Mouse (Mus musculus) thymus, postnatal 0 days (tissue): ENCODE results near the gene Tbl1xr1. TPM values are rescaled to one million over a fixed set of nuclear protein-coding genes. Genes with fewer than 3 reads are reported as not detected.

ENCODE experiments used
- DNase-seq: peaks from one replicate; pipeline ENCODE4 v3.0.0-alpha.2; 2015; ENCODE audit warnings: low spot score
- polyA plus RNA-seq: library from polyadenylated mRNA; unstranded; fragments of >200 nt; fragmentation: Nextera tagmentation; extraction: Ambion mirVana; gene quantifications from 2 replicates; pipeline ENCODE4 v1.2.1, GENCODE M21; 2015

Tbl1xr1 gene
- polyA plus RNA-seq, 1 experiment from 2014 or later = 30.6 TPM

DNA sequence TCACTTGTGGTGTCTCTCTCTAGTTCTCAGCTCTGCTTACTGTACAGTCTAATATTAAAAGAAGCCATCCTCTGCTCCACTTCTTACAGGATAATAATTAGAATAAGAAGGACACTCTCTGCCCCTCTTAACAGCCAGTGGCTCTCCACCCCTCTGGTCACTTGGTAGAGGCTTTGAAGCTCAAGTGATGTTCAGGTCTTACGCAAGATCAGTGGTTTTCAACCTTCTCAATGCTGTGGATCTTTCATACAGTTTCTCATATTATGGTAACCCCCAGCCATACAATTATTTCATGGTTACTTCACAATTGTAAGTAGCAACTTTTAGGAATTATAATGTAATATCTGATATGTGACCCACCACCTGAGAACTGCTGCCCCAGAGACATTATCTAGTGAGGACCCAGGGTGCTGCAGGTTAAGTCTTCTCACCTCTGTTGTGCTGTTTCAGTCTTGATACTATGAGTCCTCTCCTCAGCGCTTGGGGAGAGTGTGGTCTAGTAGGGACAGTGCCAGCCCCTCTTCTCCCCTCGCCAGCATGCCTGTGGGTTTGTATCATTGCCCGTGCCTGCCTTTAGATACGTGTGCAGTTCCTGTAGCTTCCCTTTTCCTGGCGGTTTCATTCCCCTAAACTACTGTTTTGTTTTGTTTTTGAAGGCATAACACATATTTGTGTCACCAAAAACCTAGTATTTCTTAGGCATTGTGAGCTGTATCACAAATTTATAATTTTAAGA, 65.7 kb downstream of the Tbl1xr1 start:
- DNase-seq = no peak

DNA sequence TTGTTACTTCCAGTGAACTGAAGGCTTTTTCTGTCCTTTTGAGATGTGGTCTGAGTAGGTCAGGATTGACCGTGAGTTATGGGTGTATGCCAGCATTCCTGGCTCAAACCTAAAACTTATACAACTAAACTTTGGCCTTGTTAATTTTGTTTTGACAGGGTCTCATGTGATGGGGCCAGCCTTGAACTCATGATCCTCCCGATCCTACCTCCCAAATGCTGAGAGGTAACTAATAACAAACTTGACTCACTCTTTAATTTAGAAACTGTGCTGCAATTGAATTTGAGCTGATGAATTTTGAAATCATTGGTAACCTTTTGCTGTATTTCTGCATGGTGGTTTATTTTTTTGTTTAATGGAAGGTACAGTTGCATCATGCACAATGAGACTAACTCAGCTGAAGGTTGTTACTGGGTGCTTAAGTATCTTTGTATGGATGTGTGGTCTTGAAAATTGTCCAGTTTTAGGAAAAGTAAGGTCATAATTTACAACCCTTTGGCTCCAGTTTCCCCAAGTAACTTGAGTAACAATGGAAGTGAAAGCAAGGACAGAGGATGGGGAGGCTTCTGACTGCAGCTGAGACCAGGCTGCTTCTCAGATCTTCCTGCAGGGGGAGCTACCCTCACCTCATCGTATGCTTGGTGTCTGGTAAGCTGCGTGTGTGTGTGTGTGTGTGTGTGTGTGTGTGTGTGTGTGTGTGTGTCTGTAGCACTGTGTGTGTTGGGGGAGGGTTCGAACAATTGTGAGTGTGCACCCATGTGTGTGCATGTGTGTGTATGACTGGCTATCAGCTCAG, 66.6 kb downstream of the Tbl1xr1 start:
- peak; percentile 73 for DNase-seq

DNA sequence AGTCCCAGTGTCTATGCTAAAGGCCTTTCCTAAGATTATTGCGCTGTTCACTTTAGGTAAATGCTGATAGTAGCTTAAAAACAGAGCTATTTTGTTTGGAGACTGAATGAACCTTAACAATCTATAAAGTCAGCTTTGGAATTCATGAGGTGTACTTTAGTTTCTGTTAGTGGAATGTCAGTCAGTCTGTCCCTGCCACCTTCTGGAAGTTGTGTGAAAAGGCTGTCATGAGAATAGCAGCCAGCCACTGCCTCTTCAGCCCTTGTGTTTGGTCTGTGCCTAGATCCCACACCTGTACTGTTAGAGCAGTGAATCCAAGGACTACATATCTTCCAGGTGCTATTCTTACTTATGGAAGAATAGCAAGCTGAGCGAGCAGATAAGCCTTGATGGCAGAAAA, 67.8 kb downstream of the Tbl1xr1 start:
- peak; percentile 31 for DNase-seq

DNA sequence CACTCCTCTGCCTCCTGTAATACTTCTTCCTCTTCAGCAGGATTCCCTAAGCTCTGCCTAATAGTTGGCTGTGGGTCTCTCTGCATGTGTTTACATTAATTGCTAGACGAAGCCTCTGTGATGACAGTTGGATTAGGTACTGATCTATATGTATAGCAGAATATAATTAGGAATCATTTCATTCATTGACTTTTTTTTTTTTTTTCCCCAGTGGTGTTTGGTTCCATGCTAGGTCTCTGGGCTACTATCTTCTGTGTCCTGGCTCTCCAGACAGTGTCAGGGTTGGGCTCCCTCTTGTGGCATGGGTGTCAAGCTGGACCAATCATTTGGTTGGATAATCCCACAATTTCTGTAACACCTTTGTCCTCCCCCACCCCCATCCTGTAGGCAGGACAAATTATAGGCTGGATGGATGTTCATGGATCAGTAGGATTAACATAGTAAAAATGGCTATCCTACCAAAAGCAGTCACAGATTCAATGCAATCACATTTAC, 71.0 kb downstream of the Tbl1xr1 start:
- DNase-seq = no peak

DNA sequence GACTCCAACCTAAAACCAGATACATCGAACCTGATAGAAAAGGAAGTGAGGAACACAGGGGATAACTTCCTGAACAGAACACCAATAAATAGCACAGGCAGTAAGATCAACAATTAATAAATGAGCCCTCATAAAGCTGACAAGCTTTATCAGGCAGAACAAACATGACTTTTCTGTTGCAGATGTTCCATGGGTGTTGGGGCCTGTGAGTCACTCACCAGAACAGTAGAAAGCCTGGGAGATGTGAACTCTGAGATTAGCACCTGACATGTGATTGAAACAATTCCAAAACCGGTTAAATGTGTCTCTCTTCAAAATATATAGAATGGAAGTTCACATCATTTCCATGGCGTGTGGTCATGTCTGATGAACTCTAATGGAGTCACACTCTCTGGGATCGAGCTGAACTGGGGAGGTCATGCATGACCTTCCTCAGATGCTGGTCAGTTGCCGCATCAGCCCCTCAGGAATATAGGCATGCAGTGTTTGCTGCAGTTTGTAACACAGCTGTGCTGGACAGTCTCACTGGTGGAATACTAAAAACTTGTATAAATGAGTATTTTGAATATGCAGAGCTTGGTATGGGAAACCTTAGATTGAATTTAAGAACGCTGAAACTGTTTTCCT, 72.0 kb downstream of the Tbl1xr1 start:
- DNase-seq = no peak

DNA sequence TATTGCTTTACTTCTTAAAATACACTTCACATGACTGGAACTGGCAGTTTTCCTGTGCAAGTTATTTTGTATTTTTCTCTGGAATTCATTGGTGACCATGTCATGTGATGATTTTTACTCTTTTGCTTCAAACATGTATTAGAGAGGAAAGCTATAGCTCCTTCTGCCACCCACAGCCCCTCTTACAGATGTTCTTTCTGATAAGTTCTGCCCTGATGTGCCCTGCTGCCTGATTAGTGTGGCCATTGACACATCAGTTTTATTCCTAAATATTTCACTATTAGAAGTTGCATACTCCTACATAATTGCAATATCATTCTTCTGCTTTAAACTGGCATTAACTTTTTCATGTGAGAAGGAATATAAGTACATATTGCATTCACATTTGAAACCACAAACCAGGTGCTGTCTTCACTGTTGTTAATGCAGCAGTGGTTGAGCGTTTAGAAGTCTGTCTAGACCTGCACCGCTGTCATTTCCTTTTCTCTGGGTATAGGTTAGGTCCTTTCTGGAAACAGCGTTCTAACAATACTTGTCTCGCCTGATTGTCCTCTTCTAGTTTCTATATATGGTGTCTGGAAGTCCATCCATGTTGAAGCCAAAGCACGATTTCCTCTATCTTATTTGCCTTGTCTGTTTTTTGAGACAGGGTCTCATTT, 74.5 kb downstream of the Tbl1xr1 start:
- peak; percentile 74 for DNase-seq

DNA sequence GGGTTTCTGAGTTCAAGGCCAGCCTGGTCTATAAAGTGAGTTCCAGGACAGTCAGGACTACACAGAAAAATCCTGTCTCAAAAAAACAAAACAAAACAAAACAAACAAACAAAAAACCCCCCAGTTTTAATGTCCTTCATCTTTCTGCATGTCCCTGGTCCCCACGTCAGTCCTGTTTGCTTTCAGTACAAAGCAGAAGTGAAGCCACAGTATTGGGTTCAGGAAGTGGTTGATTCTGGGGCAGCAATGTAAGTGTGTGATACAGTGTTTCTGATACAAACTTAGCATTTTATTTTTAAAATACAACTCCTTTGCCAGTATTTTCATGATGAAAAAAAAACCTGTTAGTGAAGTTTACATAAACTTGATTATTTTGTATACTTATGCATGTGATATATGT, 76.3 kb downstream of the Tbl1xr1 start:
- peak; percentile 18 for DNase-seq

DNA sequence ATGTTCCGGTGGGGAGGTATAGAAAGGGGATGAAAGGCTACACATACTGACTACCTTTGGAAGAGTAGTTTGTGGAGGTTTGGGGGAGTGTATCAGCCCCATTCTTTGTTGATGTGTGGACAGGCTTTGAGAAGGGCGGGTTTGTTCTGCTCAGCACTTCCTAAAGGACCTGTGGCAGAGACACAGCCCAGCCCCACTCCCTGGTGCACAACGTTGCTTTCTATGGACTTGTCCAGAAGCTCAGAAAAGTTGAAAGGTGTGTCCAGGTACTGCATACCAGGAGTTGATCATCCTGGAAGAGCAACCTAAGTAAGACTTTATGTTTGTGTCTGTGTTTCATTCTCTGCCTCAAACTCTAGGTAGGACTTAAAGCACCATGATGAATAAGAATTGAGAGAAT, 78.1 kb downstream of the Tbl1xr1 start:
- no peak for DNase-seq

DNA sequence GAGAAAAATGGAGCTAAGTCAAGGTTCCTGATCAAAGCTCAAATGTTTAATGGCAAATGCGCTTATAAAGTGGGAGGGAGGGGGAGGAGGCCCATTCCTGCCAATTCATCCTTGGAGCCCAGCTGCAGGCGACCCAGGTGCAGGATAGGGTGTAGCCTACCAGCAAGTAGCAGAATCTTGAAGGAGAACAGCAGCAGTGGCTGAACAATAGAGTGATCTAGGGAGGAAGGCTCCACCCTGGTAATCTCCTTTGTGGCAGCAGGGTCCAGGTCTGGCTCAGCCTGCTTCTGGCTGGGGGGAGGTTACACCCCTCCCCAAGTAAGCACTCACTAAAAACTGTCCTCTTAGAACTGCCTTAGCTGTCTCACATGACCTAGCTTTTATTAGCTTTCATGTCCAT, 79.9 kb downstream of the Tbl1xr1 start:
- no peak for DNase-seq

DNA sequence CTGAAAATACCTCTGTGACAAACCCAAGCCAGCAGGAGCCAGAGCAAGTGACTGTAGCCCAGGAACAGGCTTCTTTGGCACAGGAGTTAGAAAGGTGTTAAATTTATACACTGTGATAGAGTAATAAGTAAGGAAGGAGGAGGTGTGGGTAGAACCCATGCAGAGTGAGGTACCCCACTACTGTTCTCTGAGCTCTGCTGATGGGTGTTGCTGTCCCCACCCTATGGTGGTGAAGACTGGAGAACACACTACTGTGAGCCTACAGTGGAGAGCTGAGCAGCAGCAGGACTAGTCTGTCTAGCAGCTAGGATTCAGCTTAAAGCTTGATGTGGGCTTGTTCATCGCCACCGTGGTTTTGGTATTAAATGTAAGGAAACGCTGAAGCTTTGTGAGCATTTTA, 86.5 kb downstream of the Tbl1xr1 start:
- DNase-seq = no peak

DNA sequence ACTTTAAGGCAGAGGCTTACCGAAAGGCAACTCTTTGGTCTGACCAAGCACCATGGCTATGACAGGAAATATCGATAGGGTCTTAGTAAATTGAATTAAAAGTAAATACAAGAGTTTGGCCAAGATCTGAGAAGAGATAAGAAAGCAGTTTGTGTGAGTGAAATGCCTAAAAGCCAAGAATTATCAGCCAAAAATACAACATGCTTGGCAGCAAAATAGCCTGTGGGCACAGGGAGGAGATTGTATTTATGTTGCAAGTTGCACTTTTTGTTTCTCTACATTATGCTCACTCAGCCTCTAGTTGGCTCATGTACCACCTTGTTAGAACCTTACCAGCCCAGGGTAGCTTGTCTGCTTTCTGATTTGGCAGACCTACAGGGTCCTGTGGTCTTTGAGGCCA, 91.4 kb downstream of the Tbl1xr1 start:
- no peak for DNase-seq

DNA sequence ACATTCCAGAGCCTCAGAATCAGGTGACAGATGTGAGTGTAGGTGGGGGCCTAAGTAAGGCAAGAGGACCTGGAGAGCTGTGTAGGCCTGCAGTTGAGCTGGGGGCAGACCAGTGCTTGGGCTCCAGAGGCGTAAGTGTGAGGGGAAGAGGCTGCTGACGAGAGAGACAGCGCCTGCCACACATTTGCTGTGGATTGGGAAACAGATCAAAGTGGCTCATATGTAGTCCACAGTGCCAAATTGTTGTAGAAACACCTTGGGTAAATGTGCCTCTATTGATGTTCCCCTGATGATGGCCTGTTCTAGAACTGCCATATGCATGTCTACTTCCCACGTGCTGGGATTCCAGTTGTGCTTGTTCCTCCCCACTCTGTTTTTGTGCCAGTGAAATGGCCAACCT, 92.0 kb downstream of the Tbl1xr1 start:
- DNase-seq = no peak

DNA sequence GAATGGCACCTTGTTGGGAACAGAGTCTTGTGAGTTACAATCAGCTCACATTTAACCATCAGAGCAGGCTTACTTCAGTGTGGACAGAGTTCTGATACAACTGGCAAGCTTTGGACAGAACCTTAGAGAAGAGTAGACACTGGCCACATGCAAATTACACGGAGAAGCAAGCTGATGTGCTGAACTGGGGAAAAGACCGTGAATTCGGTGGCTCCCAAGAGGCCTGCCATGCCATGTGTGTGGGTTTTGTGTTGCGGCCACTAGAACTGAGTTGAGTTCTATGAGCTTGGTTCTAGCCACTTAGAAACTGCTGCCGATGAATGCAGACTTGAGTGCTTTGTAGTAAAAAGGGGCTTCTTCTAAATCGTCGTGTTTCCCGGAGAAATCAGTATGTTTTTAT, 95.1 kb downstream of the Tbl1xr1 start:
- no peak for DNase-seq

DNA sequence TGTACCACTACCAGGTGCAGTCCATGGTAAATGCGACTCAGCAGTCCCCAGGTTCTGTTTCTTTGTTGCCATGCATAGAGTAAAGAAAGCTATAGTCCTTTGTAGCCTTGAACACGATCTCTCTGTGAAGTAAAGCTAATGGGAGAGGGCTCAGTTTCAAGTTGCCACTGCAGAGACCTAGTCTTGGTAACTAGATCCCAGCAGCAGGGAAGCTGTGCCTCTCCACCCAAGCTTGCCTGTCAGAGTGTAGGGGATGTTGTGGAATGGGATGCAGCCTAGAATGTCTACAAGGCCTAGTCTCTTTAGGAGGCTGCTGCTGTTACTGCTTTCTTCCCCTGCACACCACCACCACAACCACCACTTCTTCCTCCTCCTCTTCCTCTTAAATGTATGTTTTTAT, 96.0 kb downstream of the Tbl1xr1 start:
- DNase-seq = no peak

DNA sequence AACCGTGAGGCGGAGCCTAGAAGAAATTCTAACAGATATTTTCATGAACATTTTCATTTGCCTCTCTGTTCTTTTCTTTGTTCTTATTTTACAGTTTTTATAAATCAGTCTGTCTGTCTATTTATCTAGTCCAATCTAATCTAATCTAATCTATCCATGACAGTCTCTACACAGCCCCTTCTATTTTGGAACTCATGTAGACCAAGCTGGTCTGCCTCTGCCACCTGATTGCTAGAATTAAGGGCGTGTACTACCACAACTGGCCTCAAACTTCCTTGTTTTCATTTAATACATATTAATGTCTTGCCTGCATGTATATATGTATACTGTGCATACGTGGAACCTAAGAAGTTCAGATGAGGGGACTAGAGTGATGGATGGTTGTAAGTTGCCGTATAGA, 96.7 kb downstream of the Tbl1xr1 start:
- no peak for DNase-seq

DNA sequence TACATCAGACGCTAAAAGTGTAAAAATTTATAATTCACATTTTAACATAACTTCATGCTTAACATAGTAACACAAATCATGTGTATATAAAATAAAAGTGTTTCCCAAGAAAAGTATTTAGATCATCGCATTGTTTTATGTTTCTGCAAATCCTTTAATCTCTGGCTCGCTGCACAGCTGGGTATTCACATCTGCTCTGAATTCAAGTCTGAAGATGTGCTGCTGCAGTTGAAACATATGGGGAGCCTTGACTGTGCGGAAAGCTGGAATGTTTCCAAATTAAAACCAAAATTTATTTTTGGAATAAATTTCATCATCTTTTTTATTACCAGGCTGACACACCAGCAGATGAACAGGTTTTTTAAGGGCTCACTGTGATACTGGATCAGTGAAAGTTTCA, 97.8 kb downstream of the Tbl1xr1 start:
- no peak for DNase-seq

DNA sequence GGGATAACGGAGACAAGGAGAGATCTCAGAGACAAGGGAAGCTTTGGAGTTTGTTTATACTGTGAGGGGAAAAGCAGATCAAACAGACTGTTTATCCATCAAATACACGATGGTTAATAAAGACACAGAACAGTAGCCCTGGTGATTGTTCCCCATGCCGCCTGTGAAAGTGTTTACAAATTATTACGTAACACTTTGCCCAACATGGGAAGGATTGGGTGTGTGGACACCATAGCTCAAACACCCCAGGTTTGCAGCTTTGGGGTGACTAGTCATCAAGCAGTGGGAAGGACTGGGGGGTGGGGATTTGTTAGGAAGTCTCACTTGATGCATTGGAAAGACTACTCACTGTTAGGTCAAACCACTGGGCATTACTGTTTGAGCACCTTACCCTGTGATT, 103.6 kb downstream of the Tbl1xr1 start:
- DNase-seq = no peak

DNA sequence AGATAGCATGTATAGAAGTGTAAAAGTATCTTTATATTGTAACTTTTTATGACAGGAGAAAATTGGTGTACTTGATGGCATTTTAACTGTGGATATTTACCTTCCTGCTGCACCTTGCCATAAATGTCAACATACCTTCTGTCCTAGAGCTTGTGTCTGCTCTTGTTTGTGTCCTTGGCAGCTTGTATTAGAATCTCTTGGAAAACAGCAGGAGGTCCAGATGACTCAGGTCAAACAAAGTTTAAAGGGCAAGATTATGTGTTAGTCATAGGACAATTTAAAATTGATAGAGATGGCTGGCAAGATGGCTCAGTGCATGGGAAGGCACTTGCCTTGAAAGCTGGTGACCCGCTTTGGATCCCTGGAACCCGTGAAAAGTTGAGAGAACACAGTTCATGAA, 104.6 kb downstream of the Tbl1xr1 start:
- DNase-seq = no peak

DNA sequence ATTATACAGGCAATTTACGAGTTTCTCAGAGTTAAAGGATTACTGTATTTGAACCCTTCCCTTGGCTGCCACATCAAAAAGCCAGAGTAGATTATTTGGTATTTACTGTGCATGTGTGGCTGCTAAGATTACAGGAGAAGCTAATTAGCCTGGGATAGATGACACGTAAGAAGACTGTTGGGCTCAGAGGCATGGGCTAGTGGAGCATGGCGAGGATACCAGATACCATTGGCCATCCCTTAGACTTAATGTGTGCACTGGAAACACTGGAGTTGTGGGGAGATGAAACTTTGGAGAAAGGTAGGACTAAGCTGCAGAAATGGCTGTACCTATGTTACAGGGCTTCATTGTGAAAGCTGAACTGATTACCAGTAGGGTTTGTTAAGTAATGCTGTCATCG, 108.8 kb downstream of the Tbl1xr1 start:
- no peak for DNase-seq

DNA sequence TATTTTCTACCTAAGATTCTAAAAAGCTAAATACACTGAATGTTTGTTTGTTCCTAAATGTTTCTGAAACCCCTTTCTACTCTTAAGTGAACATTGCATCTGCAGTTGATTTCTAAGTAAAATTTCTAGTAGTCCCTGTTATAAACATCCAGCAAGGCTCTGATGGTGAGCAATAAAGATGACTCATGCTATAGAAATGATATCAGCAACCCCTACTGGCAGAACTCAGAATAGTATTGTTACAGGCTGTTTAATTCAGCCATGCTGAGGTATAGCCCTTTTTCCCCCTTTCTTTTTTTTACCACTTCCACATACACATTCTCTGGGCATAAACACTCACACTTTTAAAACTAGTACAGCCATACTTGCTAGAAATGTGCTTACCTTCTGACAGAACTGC, 114.0 kb downstream of the Tbl1xr1 start:
- peak; percentile 66 for DNase-seq

DNA sequence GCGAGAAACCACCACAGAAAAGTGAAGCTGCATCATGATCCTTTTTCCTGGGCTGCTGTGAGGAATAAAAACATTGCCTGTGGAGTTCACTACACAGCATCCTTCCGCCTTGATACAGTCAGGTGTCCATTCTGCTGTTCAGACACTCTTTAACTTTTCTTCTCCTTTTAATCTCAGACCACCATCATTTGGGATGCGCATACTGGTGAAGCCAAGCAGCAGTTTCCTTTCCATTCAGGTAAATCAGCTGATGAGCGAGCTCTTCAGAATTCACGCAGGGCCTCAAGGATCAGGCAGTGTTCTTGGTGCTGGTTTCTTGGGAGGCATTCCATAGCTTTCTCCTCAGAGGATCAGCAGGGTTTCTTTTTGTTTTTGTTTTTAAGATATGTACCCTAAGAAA, 116.5 kb downstream of the Tbl1xr1 start:
- no peak for DNase-seq
